Mouse (Mus musculus) neutrophil, adult 5-6 weeks (primary cell): ENCODE results near the gene Cacna1c. TPM values are rescaled to one million over a fixed set of nuclear protein-coding genes. Genes with fewer than 3 reads are reported as not detected.

Experiments used
- ATAC-seq: fragments of 151-379, 151-347 bp; 2 replicates; pipeline ENCODE4 v1.8.0; 2017; ENCODE audit warnings: mild to moderate bottlenecking, moderate TSS enrichment; ENCODE audit not compliant: insufficient number of reproducible peaks, poor library complexity, low FRiP score, severe bottlenecking; ENCODE audit errors: extremely low read depth
- total RNA-seq: library from RNA; stranded (forward); fragments of 200-1000 nt; gene quantifications from 2 replicates; pipeline ENCODE4 v1.2.3, GENCODE M21; 2017

The Cacna1c gene
- total RNA-seq, 1 experiment from 2014 or later, result 0.12 TPM

GRCm38 (mm10) chr6:118955777-118956176 is 240.4 kb downstream of the Cacna1c start:
- no peak for ATAC-seq

DNA sequence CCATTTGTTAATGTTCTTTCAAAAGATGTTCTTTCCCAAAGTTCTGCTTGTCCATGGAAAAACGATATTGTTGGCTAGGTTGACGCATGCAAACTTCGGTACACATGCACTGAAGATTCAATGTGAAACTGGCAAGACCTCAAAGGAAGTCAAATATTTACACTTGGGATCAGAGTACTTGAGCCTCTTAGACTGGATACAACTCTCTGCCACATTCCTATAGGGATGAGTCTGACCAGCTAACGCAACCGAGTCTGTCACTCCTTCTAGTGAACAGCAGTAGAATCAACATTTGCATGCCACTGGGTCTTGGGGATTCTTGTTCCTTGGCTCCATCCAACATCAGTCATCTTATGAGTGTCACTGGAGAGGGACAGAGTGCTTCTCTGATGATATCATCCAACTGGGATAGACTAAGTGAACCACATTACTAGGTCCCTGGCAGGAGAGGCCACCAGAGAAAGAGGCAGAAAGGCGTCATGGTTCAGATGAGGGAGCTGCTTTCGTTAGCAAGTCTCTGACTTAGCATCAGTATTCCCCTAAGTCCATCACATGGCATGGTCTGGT is 241.1 kb downstream of the Cacna1c start:
- ATAC-seq, result no peak

GRCm38 (mm10) chr6:118952377-118952776 is 243.8 kb downstream of the Cacna1c start:
- ATAC-seq, result no peak

GRCm38 (mm10) chr6:118950190-118950589 is 246.0 kb downstream of the Cacna1c start:
- ATAC-seq, result no peak

DNA sequence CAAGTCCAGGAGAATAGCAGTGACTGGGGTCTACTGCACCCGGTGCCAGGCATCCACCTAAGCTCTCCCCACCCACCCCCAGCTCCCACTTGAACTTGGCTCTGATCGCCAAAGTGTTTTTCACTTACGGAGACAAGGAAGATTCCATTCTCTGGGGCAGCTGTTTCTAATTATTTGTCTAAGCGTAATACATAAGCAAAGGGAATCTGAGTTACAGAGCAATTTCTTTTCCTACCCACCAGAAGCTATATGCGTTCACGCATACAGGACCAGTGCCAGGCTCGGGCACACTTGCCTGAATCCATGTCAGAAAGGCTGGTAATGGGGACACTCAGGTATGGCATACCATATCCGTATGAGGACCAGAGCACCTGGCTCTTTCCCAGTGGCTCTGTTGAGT is 248.9 kb downstream of the Cacna1c start:
- no peak for ATAC-seq

GRCm38 (mm10) chr6:118946660-118947059 is 249.6 kb downstream of the Cacna1c start:
- no peak for ATAC-seq

- ATAC-seq, result no peak
Measured at GRCm38 (mm10) chr6:118944093-118944492, 252.1 kb downstream of the Cacna1c start.

DNA sequence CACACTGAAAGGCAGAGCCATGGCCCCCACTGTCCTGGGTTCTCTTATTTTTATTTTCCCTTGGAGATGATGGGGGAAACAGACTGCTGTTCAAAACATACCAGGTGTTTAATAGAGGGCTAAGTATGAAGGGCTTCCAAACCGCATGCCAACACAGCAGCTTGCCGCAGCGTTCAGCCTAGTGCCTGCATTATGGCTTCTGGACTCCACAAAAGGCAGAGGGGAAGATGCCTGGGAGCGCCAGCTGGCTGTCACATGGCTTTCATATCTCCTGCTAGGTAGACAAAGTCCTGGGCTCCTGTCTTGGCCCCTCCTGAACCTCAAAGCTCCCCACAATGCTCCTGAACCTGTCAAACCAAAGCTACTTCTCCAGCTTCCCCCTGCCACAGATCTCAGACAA is 254.4 kb downstream of the Cacna1c start:
- no peak for ATAC-seq

- no peak for ATAC-seq
Measured at GRCm38 (mm10) chr6:118941036-118941435, 255.2 kb downstream of the Cacna1c start.

GRCm38 (mm10) chr6:118939626-118940025 is 256.6 kb downstream of the Cacna1c start:
- ATAC-seq, result no peak

DNA sequence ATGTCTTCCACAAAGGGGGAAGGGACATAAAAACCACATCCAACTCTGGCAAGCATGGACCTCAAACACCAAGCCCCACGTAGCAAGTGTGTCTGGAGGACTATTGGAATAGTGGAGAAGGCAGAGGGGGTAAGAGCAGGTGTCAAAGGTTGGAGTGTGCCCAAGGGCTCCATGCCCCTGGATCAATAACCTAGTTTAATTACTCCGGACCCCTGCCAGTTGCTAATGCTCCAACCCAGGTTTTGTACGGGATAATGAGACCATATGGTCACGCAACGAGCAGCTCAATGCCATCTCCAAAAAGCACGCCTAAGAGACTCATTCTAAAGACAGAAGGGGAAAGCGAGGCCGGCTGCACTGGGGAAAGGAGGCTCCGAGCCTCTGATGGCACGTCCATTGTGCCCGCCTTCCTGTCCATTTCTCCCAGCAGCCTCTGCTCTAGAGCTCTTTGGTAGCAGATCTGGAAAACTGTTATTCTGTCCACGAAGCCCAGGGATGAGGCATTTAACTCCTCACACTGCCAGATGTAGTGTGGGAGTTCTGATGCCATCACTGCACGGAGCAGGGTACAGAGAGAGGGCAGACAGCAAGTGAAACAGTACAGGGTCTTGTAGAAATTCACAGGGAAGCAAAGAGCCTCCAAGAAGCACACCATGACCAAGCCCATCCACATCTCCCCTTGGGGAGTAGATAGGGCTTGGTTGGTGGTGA is 257.7 kb downstream of the Cacna1c start:
- no peak for ATAC-seq

DNA sequence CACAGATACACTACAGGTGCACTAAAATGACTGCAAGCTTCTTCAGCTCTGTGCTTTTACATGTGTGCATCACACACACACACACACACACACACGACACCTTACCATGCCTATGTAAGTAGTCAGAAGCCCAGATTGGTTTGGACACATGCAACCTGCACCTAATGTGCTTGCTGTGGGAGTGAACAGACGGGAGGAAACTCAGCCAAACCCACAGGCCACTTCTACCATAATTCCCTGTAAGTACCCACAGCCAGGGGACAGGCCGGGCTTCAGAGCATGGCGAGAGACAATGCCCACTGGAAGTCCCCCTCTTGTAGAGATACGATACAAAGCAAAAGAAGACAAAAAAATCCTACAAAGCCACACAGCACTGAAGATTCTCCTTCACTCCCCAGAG is 258.7 kb downstream of the Cacna1c start:
- no peak for ATAC-seq

DNA sequence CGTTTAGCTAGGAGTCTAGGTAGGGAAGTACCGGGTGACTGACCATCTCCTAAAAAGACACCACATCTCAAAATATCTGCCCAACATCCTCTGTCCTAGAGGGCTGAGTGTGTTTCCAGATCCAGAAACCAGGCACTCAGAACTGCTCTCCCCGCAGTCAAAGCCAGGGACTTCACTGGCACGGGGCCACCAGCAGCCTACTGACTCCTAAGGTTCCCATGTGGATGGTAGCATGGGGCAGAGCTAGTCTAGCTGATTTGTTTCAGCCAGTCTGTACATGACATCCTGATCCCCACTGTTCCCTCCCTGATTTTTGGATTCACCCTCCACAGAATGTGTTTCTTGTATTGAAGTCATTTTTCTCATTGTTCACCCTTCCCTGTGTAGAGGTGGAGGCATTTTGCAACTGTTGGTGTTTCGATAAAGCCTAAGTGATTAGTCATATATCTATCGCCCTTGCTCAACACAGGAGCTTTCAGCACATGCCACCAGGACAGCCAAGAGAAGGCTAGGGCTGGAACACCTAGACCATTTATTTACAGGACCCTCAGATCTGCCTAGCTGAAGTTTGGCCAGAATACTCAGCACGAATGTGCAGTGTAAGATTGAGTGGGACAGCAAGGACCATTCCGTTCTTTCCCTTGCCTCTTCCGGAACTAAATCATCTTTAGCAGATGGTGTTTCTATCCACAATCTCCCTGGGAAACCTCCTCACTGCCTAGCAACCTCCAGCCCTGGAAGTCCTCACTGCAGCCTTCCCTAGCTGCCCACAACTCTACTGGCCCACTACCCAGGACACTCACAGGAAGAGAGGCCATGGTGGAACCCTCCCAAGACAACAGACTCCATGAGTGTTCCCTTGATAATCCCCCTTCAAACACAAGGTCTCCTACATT is 260.4 kb downstream of the Cacna1c start:
- no peak for ATAC-seq

DNA sequence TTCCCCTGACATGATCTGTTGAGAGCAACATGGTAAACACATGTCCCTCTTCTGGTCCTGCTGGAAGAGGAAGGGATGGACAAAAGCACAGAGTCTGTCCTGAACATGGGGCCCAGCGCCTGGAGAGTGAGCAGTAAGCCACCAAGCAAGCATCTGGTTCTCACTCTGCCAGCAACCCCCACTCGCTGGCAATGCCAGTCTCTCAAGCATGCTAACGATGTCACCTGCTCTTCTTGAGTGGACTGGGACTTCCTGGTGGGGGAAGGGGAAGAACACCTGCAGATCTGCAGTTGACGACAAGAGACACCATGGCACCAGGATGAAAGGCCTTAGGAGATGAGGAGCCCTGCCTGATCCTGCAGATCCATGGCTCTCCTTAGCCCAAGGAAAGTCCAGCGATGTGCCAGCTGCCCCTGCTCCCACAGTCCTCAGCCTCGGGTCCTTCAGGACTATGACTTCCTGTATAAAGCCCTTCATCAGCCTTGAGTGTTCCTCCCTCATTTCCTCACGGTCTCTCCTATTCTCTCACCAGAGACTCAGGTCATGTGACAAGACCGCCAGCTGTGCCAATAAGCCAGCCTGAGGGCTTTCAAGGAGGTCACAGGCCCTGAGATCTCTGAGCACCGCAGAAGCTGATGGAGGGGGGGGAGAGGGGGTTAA is 261.8 kb downstream of the Cacna1c start:
- no peak for ATAC-seq

- no peak for ATAC-seq
Measured at GRCm38 (mm10) chr6:118933017-118933594, 263.1 kb downstream of the Cacna1c start.

- ATAC-seq, result no peak
Measured at GRCm38 (mm10) chr6:118932002-118932700, 264.1 kb downstream of the Cacna1c start.

DNA sequence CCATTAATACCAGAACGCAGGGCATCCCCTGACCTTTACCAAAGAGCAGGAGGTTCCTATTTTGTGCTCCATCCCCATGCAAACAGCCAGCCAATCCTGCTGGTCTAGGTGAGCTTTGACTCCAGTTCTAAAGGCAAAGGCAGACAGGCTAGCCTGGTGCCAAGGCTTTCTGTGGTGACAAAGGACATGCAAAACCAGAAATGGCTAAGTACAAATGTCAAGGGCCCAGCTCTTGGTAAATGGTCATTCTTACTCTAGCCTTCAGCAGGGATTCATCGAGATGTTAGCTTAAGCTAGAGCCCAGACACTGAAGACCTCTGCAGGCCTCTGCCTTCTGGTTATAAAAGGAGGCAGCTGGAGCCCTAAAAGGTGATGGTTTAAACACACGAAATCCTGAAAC is 269.5 kb downstream of the Cacna1c start:
- ATAC-seq, result no peak

DNA sequence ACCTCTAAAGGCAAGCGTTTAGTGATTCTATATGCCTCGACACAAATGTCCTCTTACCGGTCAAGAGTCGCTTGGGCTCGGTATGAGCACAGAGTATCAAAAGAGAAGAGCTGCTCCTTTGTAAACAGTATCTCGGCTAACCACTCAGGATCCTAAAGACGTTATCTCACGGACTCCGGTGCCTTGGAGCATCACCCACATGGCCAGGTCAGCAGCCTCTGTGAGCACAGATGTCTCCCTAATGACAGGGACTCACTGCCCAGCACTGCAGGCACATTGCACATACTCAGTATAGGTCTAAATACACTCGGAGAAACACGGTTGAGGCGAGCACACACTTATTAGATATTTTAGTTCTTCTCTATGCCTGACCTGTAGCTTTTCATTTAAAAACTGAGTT is 271.8 kb downstream of the Cacna1c start:
- ATAC-seq, result no peak

- no peak for ATAC-seq
Measured at GRCm38 (mm10) chr6:118923926-118924325, 272.3 kb downstream of the Cacna1c start.
